Mouse (Mus musculus) liver, embryonic 11.5 days (tissue): ENCODE results near the gene Sox2. TPM values are rescaled to one million over a fixed set of nuclear protein-coding genes. Genes with fewer than 3 reads are reported as not detected.

Source experiments
- ATAC-seq: fragments of 200-750 bp; cut with Nextera tagmentation; replicated peaks from 2 replicates; pipeline ENCODE4 v1.8.0; 2017; ENCODE audit warnings: moderate number of reproducible peaks, mild to moderate bottlenecking, moderate TSS enrichment, moderate library complexity; ENCODE audit not compliant: low FRiP score
- DNase-seq: peaks from one replicate; pipeline ENCODE4 v3.0.0-alpha.2; 2017; ENCODE audit warnings: low spot score
- H3K27ac ChIP-seq: fragments of 300-500 bp; sonication (generic); 2 replicates; pipeline ENCODE4 v1.5.1; 2014; ENCODE audit warnings: mild to moderate bottlenecking, low read depth, low read length, control low read depth
- H3K27me3 ChIP-seq: fragments of 300-500 bp; sonication (generic); replicated peaks from 2 replicates; pipeline ENCODE4 v1.6.1; 2014; ENCODE audit warnings: low read length, mixed read lengths; ENCODE audit not compliant: control insufficient read depth, insufficient read depth
- H3K36me3 ChIP-seq: fragments of 300-500 bp; sonication (generic); 2 replicates; pipeline ENCODE4 v1.6.1; 2014; ENCODE audit warnings: mild to moderate bottlenecking, low read length, moderate library complexity, mixed read lengths; ENCODE audit not compliant: control insufficient read depth, insufficient read depth
- H3K4me1 ChIP-seq: fragments of 300-500 bp; sonication (generic); replicated peaks from 2 replicates; pipeline ENCODE4 v1.6.1; 2014; ENCODE audit warnings: low read length, mixed read lengths; ENCODE audit not compliant: control insufficient read depth, insufficient read depth
- H3K4me2 ChIP-seq: fragments of 300-500 bp; sonication (generic); 2 replicates; pipeline ENCODE4 v1.6.1; 2014; ENCODE audit warnings: mild to moderate bottlenecking, control low read depth, moderate library complexity
- H3K4me3 ChIP-seq: fragments of 300-500 bp; sonication (generic); 2 replicates; pipeline ENCODE4 v1.5.1; 2014; ENCODE audit warnings: low read depth, low read length, control low read depth
- H3K9ac ChIP-seq: fragments of 300-500 bp; sonication (generic); 2 replicates; pipeline ENCODE4 v1.6.1; 2014; ENCODE audit warnings: low read depth, low read length, control low read depth
- H3K9me3 ChIP-seq: fragments of 300-500 bp; sonication (generic); 2 replicates; pipeline ENCODE4 v1.6.1; 2016; ENCODE audit warnings: low read length, inconsistent platforms, mixed read lengths; ENCODE audit not compliant: control insufficient read depth
- whole genome bisulfite sequencing: fragments of 180-500 bp; shearing (Covaris S2); extraction: QIAGEN DNeasy Blood & Tissue Kit; methylation state at CpG from one replicate; pipeline ENCODE4 v1.1.7; 2014; 5-methylcytosine and 5-hydroxymethylcytosine counted together
- polyA plus RNA-seq: library from polyadenylated mRNA; unstranded; fragments of >200 nt; fragmentation: Nextera tagmentation; extraction: Ambion mirVana; gene quantifications from 2 replicates; pipeline ENCODE4 v1.2.1, GENCODE M21; 2014

The Sox2 gene
- polyA plus RNA-seq, 1 experiment from 2014 or later = 0.55 TPM

DNA sequence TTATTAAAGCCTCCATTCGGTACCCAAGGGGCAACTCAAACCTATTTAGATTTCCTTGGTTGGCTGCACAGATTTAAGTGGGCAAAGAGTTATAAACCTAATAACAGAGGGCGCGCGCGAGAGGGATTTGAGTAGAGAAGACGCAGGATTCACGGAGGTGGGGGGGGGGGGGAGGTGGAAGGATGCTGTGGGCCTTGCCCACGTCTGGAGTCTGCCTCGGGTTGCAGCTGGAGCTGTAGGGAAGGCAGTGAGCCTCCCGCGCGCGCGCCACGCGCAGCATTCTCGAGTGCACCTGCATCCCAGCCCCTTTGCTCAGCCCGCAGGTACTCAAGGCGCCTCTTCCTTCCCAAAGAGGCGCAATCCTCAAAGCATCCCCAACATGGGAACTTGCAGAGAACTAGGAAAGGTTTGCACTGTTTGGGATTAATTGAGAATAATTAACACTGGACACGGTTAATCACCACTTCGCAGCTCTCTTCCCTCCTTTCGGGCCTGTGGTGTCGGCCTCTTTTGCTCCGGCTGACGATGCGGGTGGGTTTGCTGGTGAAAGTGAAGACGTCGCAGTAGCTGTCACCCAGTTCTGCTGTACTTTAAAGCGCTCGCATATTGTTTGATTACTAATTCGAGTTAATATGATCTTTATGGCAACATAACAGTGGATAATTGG, 11.3 kb downstream of the Sox2 start:
- Histone ChIP-seq H3K4me2 (no peak overlapping the region), H3K27me3 (peaks cover 100% of the 10 kb centered on the region), H3K36me3 (no peaks in the 10 kb centered on the region), H3K4me1 (peaks cover 8% of the 10 kb centered on the region), H3K4me3 (no peak overlapping the region), H3K9ac (no peak overlapping the region), H3K27ac (no peak overlapping the region), H3K9me3 (no peaks in the 10 kb centered on the region)
- ATAC-seq (no peak), DNase-seq (no peak)
- WGBS = 2% methylated on average over 32 of the region's 32 CpGs

DNA sequence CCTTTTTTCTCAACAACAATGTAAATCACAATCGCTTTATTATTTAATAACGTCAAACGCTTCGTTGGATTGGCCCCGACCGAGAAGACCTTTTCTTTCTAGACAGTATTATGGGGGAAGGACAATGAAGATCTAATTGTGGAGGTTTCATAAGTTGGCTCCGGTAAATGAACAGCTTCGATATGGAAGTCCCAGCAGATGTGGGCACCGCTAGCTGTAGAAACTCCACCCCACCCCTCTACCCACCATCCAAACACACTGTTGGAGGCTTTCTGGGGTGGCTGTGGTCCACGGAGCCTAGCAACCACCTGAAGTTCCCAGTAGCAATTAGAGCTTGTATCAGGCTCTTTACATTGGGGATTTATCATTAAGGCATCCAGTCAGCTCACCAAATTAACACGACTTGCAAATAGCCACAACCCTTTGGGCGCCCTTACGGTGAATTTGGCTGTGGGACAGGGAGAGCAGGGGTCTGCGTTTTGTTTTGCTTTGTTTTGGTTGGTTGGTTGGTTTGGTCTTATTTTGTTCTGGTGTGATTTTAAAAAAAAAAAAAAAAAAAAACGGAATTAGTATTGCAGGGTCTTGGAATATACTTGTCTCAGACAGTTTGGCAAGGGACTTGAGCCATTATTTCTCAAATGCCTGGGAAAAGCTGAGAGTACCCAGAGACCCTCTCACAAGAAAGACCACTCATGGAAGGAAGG, 12.0 kb downstream of the Sox2 start:
- Histone ChIP-seq H3K4me1 (peaks cover 8% of the 10 kb centered on the region), H3K9me3 (no peaks in the 10 kb centered on the region), H3K36me3 (no peaks in the 10 kb centered on the region), H3K27ac (no peak overlapping the region), H3K4me2 (no peak overlapping the region), H3K27me3 (peaks cover 100% of the 10 kb centered on the region), H3K9ac (no peak overlapping the region), H3K4me3 (no peak overlapping the region)
- ATAC-seq (no peak), DNase-seq (no peak)
- 6% methylated on average over 15 of the region's 15 CpGs for WGBS

GRCm38 (mm10) chr3:34662712-34663655, 12.8 kb downstream of the Sox2 start:
- Histone ChIP-seq H3K36me3 (no peaks in the 10 kb centered on the region), H3K27me3 (peaks cover 99% of the 10 kb centered on the region), H3K4me1 (peaks cover 8% of the 10 kb centered on the region), H3K9me3 (no peaks in the 10 kb centered on the region), H3K4me3 (no peak overlapping the region), H3K27ac (no peak overlapping the region), H3K4me2 (peak overlapping the region; percentile 50), H3K9ac (no peak overlapping the region)
- DNase-seq (no peak), ATAC-seq (no peak)
- WGBS = 2% methylated on average over 53 of the region's 53 CpGs

DNA sequence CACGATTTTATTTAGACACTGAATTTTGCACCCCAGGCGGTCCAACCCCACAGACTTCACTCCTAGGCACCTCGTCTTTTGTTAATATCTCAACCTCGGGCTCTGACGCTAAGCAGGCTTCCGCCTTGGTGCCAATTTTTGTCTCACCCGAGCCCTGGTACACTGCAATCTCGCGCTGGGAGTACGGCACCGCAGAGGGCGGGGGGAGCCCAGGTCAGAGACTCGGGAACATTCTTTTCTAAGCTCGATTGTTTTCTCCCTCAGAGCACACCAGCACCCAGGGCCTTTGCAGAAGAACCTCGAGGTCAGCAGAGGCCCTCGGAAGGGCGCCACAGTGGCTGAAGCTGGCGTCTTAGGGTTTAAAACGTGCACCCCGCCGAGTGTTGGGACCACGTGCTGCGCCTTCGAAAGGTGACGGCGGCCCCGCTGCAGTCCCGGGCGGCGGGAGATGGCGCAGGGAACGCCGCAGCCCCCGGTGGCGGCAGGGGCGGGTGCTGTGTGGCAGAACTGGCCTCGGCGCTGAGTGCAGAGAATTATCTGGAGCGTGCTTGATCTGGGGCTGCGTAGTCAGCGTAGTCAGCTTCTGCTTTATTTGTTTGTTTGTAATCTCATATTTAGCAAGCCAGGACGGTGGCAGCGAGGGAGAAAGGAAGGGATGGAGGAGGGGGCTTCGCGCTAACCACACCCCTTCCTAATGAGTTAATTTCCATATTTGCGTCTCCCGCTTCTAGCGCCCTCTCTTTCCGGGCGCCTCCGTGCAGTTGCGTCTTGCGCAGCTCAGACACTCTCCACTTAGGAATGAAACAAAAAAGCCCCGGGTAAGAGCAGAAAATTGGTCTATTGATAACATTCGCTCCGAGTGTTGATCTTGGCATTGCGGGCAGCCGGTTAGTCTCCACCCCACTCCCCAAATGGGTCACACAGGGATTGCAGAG, 13.8 kb downstream of the Sox2 start:
- peaks cover 8% of the 10 kb centered on the region for H3K4me1 ChIP-seq
- no peaks in the 10 kb centered on the region for H3K9me3 ChIP-seq
- H3K9ac ChIP-seq = no peak overlapping the region
- H3K27ac ChIP-seq = no peak overlapping the region
- DNase-seq = no peak
- H3K36me3 ChIP-seq = no peaks in the 10 kb centered on the region
- peak overlapping the region; percentile 50 for H3K4me2 ChIP-seq
- H3K4me3 ChIP-seq = peak overlapping the region; percentile 34
- WGBS = under 1% methylated on average over 58 of the region's 58 CpGs
- peaks cover 99% of the 10 kb centered on the region for H3K27me3 ChIP-seq
- ATAC-seq = no peak

DNA sequence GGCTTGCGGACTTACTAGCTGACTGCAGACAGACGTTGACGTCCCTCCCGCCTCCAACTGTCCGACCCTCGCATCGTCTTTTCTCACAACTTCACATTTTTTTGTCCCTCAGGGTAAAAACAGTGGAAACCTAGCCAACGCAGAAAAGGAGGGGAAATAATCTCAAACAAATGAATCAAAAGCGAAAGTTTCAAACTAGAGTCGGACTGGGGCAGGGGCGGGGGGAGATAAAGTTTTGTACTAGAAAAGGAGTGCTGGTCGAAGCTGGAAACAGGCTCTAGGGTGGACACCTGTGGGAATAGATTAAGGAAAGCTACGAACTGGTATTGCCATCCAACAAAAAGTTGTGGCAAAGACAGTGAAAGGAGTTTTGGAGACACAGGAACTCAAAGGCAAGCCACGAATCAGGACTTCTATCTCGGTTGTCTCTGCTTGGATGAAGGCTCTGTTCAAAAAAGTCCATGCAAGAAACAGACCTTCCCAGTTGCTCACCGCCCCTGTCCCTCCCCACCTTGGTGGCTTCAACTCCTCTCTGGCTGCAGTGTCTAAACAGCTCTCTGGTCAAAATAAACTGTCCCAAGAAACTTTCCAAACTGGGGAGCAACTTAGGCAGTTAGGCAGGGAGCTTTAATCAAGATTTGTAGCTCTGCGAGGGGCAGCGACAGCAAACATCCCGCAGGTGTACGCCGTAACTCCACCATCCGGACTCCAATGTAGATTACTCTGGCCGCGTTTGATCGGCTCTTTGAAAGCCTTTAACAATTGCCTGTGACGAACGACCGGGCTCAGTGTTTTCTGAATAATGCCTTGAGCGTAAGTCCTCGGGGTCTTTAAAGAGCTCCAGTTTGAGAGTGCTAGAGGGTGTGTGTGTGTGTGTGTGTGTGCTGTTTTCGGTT, 14.7 kb downstream of the Sox2 start:
- WGBS = 1% methylated on average over 31 of the region's 31 CpGs
- Histone ChIP-seq H3K4me3 (peak overlapping the region; percentile 34), H3K27ac (no peak overlapping the region), H3K4me2 (peak overlapping the region; percentile 50), H3K27me3 (peaks cover 99% of the 10 kb centered on the region), H3K9ac (no peak overlapping the region), H3K9me3 (no peaks in the 10 kb centered on the region), H3K4me1 (peaks cover 8% of the 10 kb centered on the region), H3K36me3 (no peaks in the 10 kb centered on the region)
- ATAC-seq = no peak
- DNase-seq = no peak

DNA sequence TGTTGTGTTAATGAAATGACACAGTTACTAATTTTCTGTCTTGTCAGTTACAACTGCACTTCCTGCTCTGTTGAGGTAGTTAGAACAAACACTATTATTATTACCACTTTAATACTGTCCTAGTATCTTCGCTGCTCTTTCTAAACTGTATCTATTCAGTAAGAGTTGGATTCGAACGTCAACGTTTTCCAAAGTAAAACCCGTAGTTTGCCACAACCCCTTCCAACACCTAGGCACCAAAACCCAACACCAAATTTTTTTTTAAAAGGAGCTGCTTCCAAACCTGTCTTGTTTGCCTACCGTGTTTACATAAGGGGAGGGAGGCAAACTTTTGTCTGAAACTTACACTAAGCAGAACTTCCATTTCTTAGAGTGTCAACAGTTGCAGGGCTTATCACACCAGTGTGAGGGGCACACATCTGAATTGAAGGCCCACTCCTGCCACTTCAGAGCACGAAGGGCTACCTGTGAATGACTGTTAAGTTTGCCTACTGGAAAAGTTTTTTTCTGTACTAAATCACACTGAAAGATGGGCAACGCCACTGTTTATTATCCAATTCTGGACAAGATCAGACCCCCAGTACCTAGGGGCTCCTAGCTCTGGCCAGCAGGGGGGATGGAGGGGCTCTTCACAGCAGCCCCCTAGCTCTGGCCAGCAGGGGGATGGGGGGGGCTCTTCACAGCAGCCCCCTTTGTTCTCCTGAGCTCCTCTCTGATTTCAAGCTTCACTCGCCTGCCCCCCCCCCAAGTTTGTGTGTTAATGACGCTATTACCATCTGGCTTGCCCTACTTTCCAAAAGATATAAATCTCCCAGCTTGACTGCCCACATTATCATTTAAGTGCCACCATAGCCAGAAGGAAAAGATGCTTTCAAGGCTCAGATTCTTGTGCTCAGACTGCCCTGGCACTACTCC, 15.8 kb downstream of the Sox2 start:
- Histone ChIP-seq H3K4me2 (no peak overlapping the region), H3K4me3 (no peak overlapping the region), H3K9me3 (no peaks in the 10 kb centered on the region), H3K4me1 (peaks cover 8% of the 10 kb centered on the region), H3K9ac (no peak overlapping the region), H3K36me3 (no peaks in the 10 kb centered on the region), H3K27me3 (peaks cover 99% of the 10 kb centered on the region), H3K27ac (no peak overlapping the region)
- WGBS = 5% methylated on average over 10 of the region's 10 CpGs
- no peak for ATAC-seq
- DNase-seq = no peak

DNA sequence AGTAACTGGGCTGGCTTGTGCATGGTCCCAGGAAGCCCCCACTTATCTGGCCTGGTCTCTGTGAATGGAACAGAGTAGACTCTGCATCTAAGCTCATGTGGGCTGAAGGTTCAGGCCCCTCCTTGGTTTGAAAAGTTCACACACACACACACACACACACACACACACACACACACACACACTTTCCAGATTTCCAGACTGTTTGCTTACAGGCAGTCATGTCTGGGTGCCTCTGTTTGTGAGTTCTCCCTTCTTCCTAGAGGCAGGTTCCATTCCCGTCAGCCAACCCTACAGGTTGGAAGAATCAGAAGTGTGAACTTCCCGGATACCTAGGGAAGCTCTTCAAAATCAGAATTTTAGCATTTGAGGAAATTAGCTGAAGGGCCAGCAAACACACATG, 17.0 kb downstream of the Sox2 start:
- Histone ChIP-seq H3K27ac (no peak overlapping the region), H3K36me3 (no peaks in the 10 kb centered on the region), H3K27me3 (peaks cover 99% of the 10 kb centered on the region), H3K4me3 (no peak overlapping the region), H3K9ac (no peak overlapping the region), H3K9me3 (no peaks in the 10 kb centered on the region), H3K4me1 (peaks cover 8% of the 10 kb centered on the region), H3K4me2 (no peak overlapping the region)
- DNase-seq (no peak), ATAC-seq (no peak)
- WGBS = 36% methylated on average over 2 of the region's 2 CpGs
